Mouse (Mus musculus): ENCODE measurements around the gene Pibf1. TPM values are rescaled to one million over a fixed set of nuclear protein-coding genes. Genes with fewer than 3 reads are reported as not detected.

Gene Pibf1
- polyA plus RNA-seq (2015; fragmentation: Nextera tagmentation; extraction: Ambion mirVana): 15.9 and 16.0 TPM in 2 replicates

DNA sequence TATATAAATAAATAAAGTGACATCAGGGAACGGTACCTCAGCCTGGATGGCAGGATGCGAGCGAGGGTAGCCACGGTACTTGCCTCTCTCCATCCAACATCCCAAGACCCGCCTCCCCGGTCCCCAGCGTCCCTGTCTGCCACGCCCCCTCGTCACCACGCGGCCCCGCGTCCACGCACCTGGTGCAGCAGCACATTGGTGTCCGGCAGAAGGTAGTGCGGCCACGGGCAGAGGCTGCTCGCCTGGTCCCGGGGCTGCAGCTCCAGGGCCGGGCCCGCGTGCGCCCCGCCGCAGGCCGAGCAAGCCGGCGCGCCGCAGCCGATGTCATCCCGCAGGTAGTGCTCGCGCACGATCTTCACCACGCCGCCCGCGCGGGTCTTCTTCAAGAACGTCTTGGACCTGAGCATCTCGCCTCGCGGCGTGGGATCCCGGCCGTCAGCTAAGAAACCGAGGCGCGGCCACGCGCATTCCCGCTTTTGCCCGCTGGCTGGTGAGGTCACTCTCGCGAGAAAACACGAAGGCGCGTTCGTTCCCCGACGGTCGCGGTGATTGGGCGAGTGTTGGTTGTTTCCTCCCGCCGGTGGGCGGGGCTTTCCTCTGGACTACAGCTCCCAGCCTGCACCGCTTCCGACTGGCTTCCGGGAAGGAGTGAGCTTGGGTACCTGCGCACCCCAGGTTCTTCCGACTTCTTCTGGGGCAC lies at the start of gene Pibf1, which contains the start of gene Dis3:
TSS of gene Pibf1 (plus strand) at position 158 of the 700 bp plus-strand sequence.
TSS of gene Dis3 (minus strand) at position 504 of the 700 bp plus-strand sequence.
- WGBS: under 1% methylated on average over 65 of the region's 73 CpGs
- peaks cover 49% of the 10 kb centered on the region for H3K36me3 ChIP-seq
- ATAC-seq (ENCODE audit: insufficient number of reproducible peaks, low FRiP score, low TSS enrichment, low read depth): peak; percentile 98
- H3K4me2 ChIP-seq: peak within 1 kb of the TSS; percentile 61
- H3K4me3 ChIP-seq: peak within 1 kb of the TSS; percentile 99
- H3K9ac ChIP-seq: peak within 1 kb of the TSS; percentile 94
- H3K9me3 ChIP-seq: no peaks in the 10 kb centered on the region
- peak within 1 kb of the TSS; percentile 90 for H3K27ac ChIP-seq
- H3K27me3 ChIP-seq: no peaks in the 10 kb centered on the region
- H3K4me1 ChIP-seq: peaks cover 8% of the 10 kb centered on the region

DNA sequence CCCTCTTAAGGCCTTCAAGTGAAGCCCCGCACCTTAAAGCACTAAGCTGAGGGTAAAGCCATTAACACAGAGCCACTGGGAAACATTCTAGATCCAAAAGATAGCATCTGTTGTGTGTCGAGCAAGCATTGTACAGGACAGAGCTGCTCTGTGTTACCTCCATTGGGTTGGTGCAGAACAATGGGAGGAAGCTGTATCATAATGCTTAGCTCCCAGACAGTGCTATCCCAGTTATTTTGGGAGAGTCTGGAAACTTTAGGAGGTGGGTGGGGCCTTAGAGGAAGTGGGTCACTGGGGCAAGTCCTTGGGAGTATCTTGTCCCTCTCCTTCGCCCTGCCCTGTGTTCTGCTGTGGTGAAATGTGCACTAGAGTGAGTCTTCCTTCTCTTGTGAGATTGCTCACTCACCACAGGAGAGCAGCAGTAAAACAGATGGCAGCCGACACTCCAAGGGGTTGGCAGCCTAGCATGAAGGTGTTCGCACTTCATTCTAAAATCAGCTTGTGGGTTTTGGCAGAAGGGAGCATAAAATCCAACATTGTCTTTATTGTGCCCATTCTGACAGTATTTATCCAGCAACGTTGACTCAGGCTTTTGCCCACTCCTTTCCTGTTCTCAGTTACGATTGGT lies 40.2 kb upstream of the Pibf1 start:
- no peak overlapping the region for H3K4me2 ChIP-seq
- H3K27me3 ChIP-seq: no peaks in the 10 kb centered on the region
- WGBS: 82% methylated on average over 7 of the region's 7 CpGs
- no peak overlapping the region for H3K4me3 ChIP-seq
- peaks cover 47% of the 10 kb centered on the region for H3K36me3 ChIP-seq
- no peaks in the 10 kb centered on the region for H3K4me1 ChIP-seq
- no peaks in the 10 kb centered on the region for H3K9me3 ChIP-seq
- no peak overlapping the region for H3K9ac ChIP-seq
- H3K27ac ChIP-seq: no peak overlapping the region
- no peak for ATAC-seq (ENCODE audit: insufficient number of reproducible peaks, low FRiP score, low TSS enrichment, low read depth)

- no peak overlapping the region for H3K4me3 ChIP-seq
- peaks cover 48% of the 10 kb centered on the region for H3K36me3 ChIP-seq
- ATAC-seq (ENCODE audit: insufficient number of reproducible peaks, low FRiP score, low TSS enrichment, low read depth): no peak
- H3K4me1 ChIP-seq: no peaks in the 10 kb centered on the region
- no peak overlapping the region for H3K4me2 ChIP-seq
- H3K9me3 ChIP-seq: no peaks in the 10 kb centered on the region
- no peak overlapping the region for H3K9ac ChIP-seq
- no peaks in the 10 kb centered on the region for H3K27me3 ChIP-seq
- 90% methylated on average over 12 of the region's 12 CpGs for WGBS
- no peak overlapping the region for H3K27ac ChIP-seq
Observed at GRCm38 (mm10) chr14:99060616-99061015, 38.6 kb upstream of the Pibf1 start.

- 89% methylated on average over 2 of the region's 2 CpGs for WGBS
- peaks cover 38% of the 10 kb centered on the region for H3K36me3 ChIP-seq
- no peak overlapping the region for H3K4me3 ChIP-seq
- H3K27me3 ChIP-seq: no peaks in the 10 kb centered on the region
- ATAC-seq (ENCODE audit: insufficient number of reproducible peaks, low FRiP score, low TSS enrichment, low read depth): no peak
- no peak overlapping the region for H3K4me2 ChIP-seq
- no peaks in the 10 kb centered on the region for H3K9me3 ChIP-seq
- no peak overlapping the region for H3K27ac ChIP-seq
- H3K9ac ChIP-seq: no peak overlapping the region
- no peaks in the 10 kb centered on the region for H3K4me1 ChIP-seq
Observed at GRCm38 (mm10) chr14:99063091-99063490, 36.1 kb upstream of the Pibf1 start.

DNA sequence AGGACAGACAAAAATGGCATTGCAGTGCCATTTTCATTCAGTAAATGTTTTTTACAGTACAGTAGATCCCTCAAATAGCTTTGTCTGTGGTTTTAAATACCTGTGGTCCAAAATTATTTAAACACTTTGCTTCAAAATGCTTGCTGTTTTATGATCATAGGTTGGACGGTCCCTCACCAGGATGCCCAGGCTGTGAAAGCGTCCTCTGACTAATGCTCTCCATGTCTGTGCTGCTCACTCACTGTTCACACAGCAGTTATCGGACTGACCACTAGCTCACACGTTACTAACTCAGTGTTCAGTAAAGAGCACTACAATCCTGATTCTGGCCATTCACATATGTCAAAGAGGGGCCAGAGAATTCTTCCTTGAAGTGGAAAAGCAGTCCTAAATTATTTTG lies 28.1 kb upstream of the Pibf1 start:
- no peak overlapping the region for H3K27ac ChIP-seq
- no peak overlapping the region for H3K4me2 ChIP-seq
- ATAC-seq (ENCODE audit: insufficient number of reproducible peaks, low FRiP score, low TSS enrichment, low read depth): no peak
- 85% methylated on average over 4 of the region's 4 CpGs for whole genome bisulfite sequencing
- peaks cover 46% of the 10 kb centered on the region for H3K36me3 ChIP-seq
- no peak overlapping the region for H3K9ac ChIP-seq
- H3K9me3 ChIP-seq: no peaks in the 10 kb centered on the region
- H3K4me3 ChIP-seq: no peak overlapping the region
- H3K27me3 ChIP-seq: no peaks in the 10 kb centered on the region
- no peaks in the 10 kb centered on the region for H3K4me1 ChIP-seq

DNA sequence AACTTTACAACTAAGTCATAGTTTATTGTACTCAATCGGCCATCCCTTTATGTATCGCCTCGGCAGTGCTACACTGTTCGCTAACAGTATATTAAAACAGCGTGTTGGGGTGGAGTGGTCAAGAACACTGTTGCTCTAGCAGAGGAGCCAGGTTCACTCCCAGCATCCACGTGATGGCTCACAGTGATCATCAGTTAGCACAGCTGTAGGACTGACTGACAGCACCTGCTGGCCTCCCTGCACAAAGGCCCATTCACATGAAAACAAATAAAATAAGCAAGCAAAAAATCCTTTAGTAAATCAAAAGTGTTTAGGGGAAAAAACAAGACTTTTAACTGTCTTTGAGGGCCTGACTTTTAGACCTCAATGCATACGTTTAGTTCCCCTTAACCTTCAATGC lies 10.3 kb upstream of the Pibf1 start:
- no peak for ATAC-seq (ENCODE audit: insufficient number of reproducible peaks, low FRiP score, low TSS enrichment, low read depth)
- Histone ChIP-seq H3K4me1 (no peaks in the 10 kb centered on the region), H3K9ac (no peak overlapping the region), H3K27ac (no peak overlapping the region), H3K36me3 (peaks cover 63% of the 10 kb centered on the region), H3K4me2 (no peak overlapping the region), H3K4me3 (no peak overlapping the region), H3K9me3 (no peaks in the 10 kb centered on the region), H3K27me3 (no peaks in the 10 kb centered on the region)
- 89% methylated on average over 7 of the region's 7 CpGs for WGBS

DNA sequence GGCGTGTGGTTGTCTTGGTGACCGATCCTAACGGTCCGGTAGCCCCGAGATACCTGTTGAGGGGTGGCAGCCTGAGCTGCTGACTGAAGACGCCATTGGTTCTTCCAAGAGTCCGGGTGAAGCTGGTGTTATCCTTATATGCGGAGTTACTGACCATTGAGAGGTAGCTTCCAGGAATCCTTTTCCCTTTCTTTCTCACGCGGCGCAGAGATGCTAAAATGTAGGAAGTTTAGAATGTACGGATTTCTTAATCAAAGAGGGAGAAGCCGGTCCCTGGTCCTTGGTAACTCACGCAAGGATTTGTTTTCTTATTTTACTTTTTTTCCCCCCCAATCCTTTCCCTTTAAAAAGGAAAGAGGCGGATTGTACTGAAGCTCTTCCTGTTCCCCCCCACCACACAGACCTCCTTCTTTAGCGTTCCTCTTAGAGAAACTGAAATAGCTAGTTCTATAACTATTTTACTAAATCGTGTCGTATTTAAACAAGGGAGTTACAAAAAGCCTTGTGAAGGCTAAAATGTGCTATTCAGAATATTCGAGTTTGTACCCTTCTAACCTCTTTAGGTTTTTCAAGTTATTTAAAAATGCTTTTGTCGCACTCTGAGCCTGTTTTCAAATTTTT lies 853 bp downstream of the Pibf1 start:
- no peaks in the 10 kb centered on the region for H3K27me3 ChIP-seq
- peak overlapping the region; percentile 27; the same call in 1 of the 2 replicates for H3K27ac ChIP-seq
- H3K36me3 ChIP-seq: peaks cover 51% of the 10 kb centered on the region
- 7% methylated on average over 20 of the region's 20 CpGs for WGBS
- no peaks in the 10 kb centered on the region for H3K9me3 ChIP-seq
- H3K4me1 ChIP-seq: peaks cover 8% of the 10 kb centered on the region
- H3K9ac ChIP-seq: peak overlapping the region; percentile 94
- no peak for ATAC-seq (ENCODE audit: insufficient number of reproducible peaks, low FRiP score, low TSS enrichment, low read depth)
- peak overlapping the region; percentile 50 for H3K4me2 ChIP-seq
- H3K4me3 ChIP-seq: peak overlapping the region; percentile 99

DNA sequence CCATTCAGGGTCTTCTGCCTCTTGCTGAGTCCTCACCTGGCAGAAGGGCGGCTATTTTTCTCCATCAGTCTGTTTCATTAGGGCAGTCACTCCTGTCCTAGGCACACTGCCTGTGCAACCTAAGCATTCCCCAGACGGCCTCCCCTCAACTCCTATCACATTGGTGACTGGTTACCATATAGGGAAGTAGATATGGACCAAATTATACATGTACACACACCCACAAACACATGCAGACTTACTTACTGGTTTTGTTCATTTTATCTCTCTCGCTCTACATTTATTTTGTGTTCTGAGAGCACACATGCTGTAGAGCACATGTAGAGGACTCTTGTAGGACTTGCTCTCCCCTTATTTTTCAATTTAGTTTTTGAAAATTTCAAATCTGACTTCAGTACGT lies 3.8 kb downstream of the Pibf1 start:
- peaks cover 51% of the 10 kb centered on the region for H3K36me3 ChIP-seq

DNA sequence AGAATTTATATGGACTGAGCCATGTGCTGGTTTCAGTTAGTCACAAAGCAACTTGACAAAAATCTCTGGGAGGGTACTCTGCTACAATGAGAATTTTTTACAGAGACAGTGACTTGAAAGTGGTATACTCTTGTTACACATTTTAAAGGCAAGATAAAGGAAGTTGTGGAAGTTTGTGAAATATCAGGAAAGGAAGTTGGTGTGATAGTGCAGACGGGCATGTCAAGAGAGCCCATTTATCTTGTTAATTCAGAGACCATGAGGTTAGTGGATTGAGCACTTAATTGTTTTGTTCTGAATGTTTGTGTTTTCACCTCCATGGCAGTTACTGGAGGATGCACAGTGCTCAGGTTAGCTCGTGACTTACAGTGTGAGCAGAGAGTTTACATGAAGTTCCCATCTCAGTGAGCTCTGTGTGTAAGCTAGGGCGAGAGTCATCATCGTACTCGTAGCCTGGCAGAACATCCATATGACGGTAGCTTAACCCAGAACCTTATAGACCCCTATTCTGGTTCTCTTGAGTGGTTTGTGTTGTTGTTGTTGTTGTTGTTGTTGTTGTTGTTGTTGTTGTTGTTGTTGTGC lies 5.4 kb downstream of the Pibf1 start:
- H3K4me1 ChIP-seq: no peaks in the 10 kb centered on the region
- H3K4me3 ChIP-seq: no peak overlapping the region
- no peak overlapping the region for H3K4me2 ChIP-seq
- H3K9me3 ChIP-seq: no peaks in the 10 kb centered on the region
- H3K36me3 ChIP-seq: peaks cover 64% of the 10 kb centered on the region
- no peaks in the 10 kb centered on the region for H3K27me3 ChIP-seq
- no peak for ATAC-seq (ENCODE audit: insufficient number of reproducible peaks, low FRiP score, low TSS enrichment, low read depth)
- H3K9ac ChIP-seq: no peak overlapping the region
- H3K27ac ChIP-seq: no peak overlapping the region
- 93% methylated on average over 6 of the region's 6 CpGs for WGBS

More for the DNA sequence above, 3.8 kb downstream of the Pibf1 start:
- Histone ChIP-seq H3K27me3 (no peaks in the 10 kb centered on the region), H3K9me3 (no peaks in the 10 kb centered on the region), H3K27ac (no peak overlapping the region), H3K9ac (no peak overlapping the region), H3K4me1 (peaks cover 8% of the 10 kb centered on the region), H3K4me2 (no peak overlapping the region), H3K4me3 (no peak overlapping the region)
- WGBS: 93% methylated on average over 4 of the region's 4 CpGs
- ATAC-seq (ENCODE audit: insufficient number of reproducible peaks, low FRiP score, low TSS enrichment, low read depth): no peak

DNA sequence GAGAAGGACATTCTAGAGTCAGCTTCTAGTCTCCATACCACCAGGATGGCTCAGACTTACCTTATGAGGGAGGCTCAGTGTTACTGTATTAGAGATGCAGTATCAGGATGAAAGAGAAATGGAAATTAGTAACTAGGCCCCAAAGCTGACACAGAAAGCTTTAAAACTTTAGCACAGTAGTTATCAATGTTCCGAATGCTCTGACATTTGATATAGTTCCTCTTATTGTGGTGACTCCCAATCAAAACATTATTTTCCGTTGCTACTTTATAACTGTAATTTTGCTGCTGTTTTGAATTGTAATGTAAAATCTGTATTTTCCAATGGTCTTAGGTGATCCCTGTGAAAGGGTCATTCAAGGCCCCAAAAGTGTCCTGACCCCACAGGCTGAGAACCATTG lies 7.4 kb downstream of the Pibf1 start:
- Histone ChIP-seq H3K4me1 (no peaks in the 10 kb centered on the region), H3K36me3 (peaks cover 71% of the 10 kb centered on the region), H3K27ac (no peak overlapping the region), H3K9me3 (no peaks in the 10 kb centered on the region), H3K4me3 (no peak overlapping the region), H3K27me3 (no peaks in the 10 kb centered on the region), H3K9ac (no peak overlapping the region), H3K4me2 (no peak overlapping the region)
- WGBS: 92% methylated on average over 2 of the region's 2 CpGs
- no peak for ATAC-seq (ENCODE audit: insufficient number of reproducible peaks, low FRiP score, low TSS enrichment, low read depth)

- H3K27me3 ChIP-seq: no peaks in the 10 kb centered on the region
- H3K4me2 ChIP-seq: no peak overlapping the region
- H3K36me3 ChIP-seq: peaks cover 74% of the 10 kb centered on the region
- no peak overlapping the region for H3K27ac ChIP-seq
- no peak overlapping the region for H3K4me3 ChIP-seq
- ATAC-seq (ENCODE audit: insufficient number of reproducible peaks, low FRiP score, low TSS enrichment, low read depth): no peak
- no peak overlapping the region for H3K9ac ChIP-seq
- no peaks in the 10 kb centered on the region for H3K9me3 ChIP-seq
- 70% methylated on average over 2 of the region's 2 CpGs for WGBS
- H3K4me1 ChIP-seq: no peaks in the 10 kb centered on the region
Observed at GRCm38 (mm10) chr14:99107631-99108187, 8.5 kb downstream of the Pibf1 start.
